Mouse (Mus musculus) left cerebral cortex, postnatal 36 days (tissue): ENCODE measurements around the gene Mme. TPM values are rescaled to one million over a fixed set of nuclear protein-coding genes. Genes with fewer than 3 reads are reported as not detected.

Experiments
- total RNA-seq, 2 experiments: library from RNA; stranded (reverse); gene quantifications; 2 replicates each; pipeline ENCODE4 v1.2.3; 2021

The Mme gene
- total RNA-seq, 2 experiments from 2014 or later: 7.4 to 10.9 TPM

Other genes with a start within 250 kb of the Mme start
- gene Gm34302, start 242.3 kb downstream of the Mme start, total RNA-seq: not detected